Mouse (Mus musculus) bone marrow macrophage, adult 2 months (primary cell): ENCODE measurements around the gene Set.

Source experiments
- CTCF ChIP-seq: IDR thresholded peaks from 2 replicates; pipeline ENCODE4 v1.5.1; 2012; ENCODE audit warnings: low read depth, mild to moderate bottlenecking, low read length, moderate library complexity
- POLR2A ChIP-seq: IDR thresholded peaks from 2 replicates; pipeline ENCODE4 v1.6.1; 2012; ENCODE audit warnings: mild to moderate bottlenecking, low read depth, low read length, borderline replicate concordance

DNA sequence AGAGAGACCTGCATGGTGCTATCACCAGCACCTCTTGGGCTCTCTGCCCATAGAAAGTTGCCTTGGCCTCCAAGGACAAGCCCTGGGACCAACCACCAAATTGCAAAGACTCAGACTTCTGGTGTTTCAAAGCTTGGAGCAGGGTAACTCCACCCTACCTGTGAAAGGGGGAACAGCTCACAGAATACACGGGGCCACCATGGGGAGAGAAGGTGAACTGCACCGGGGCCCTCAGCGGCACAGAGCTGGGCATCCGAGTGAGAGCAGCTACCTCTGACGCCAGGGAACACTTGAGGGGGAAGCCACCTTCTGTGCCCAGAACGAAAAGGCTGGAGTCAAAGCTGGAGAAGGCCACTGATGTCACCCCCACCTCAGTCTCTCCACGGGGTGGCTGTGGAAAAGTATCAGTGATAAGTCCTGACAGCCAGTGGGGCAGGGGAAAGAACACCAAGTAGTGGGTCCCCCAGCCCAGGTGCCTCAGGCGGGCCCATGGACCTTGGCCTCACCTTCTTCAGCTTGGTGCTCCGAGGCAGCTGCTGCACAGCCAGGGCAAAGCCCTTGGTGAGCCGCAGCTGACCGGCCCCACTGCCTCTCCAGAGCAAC lies 24.8 kb upstream of the Set start:
- TF ChIP-seq POLR2A = no peak
- no peak for TF ChIP-seq CTCF
